Mouse (Mus musculus): ENCODE measurements around the gene Ccdc88b.
"Not testable (repeated sequence)": the region's sequence is repeated elsewhere in the genome, so short reads cannot be mapped to it uniquely, and the experiment has no call there.

The Ccdc88b gene

DNA sequence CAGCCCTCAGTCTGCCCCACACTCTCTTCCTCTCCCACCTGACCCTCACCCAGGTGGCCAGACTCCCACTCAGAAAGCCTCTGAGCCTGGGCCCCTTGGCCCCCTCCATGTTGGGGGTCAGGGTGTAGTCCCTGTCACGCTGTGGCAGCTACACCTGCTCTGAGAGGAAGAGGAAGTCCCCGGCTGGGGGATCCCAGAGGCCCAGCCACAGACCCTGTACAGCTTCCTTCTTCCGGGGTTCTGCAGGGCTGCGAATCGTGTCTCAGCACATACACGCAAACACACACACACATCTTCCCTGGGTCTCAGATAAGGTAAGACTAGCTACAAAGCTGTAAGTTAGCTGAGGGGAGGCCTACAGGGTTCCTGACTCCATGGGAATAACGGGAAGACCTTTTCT is at the start of gene Ccdc88b:
Gene Ccdc88b, minus strand, starts transcription at position 181 of the 400 bp plus-strand sequence.
- no peak for DNase-seq (ENCODE audit: extremely low read depth, insufficient read length, low spot score)

DNA sequence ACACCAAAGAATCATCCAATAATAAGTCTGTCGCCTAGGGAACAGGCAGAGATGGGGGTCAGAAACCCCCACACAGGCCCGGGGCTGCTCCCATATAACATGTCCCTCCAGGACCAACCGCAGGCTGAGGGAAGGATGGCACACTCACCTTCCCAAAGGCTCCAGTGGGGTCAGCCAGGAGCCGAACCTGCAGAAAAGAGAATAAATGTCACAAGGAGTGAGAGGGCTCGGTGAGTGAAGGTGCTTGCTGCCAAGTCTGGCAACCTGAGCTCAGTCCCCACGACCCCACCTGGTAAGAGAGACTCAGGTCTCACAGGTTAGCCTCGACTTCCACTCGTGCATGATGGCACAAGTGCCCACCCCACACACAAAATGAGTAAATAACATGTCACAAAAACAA is 49.1 kb upstream of the Ccdc88b start:
- no peak for DNase-seq (ENCODE audit: extremely low read depth, insufficient read length, low spot score)

DNA sequence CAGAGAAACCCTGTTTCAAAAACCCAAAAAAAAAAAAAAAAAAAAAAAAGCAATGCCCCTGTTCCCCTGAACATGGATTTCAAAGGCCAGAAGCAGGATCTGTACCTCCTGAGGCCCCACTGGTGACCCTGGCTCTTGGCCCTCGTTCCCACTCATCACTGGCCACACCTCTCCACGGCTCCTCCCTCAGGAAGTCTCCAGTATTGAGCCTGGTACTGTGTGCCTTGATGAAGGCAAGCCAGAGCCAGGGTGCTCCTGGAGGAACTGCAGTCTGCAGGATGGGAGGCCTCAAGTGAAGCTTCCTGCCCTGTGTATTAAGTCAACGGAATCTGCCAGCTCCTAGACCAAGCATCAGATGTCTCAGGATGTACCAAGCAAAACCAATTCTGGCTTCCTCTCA is 48.2 kb upstream of the Ccdc88b start:
- DNase-seq (ENCODE audit: extremely low read depth, insufficient read length, low spot score): no peak

DNA sequence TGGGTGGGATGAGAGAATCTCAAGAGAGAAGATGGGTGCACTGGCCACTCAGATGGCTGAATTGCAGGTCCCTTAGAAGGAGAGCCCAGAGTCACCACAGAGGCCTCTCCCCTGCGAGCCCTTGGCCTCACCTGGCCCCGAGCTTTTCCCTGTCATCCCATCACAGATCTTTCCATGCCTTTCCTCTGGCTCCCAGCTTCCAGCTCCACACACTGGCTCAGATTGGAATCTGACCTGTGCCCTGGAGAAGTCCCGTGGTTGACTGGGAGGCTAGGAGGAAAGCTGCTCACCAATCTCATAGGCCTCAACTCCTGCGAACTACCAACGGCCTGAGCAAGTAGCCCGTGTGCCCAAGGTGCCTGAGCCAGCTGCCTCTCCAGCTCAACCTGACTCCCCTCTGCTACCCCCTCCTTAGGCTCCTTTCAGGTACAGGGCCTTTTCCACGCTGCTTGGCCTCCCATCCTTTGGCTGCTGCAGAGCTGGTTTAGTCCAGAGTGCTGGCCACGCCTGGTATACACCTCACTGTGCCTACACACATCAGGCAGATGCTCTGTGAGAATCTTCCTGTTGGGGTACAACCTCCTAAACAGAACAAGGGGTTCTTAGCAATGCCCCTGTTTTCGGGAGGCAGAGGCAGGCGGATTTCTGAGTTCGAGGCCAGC is 47.6 kb upstream of the Ccdc88b start:
- DNase-seq (ENCODE audit: extremely low read depth, insufficient read length, low spot score): no peak

DNA sequence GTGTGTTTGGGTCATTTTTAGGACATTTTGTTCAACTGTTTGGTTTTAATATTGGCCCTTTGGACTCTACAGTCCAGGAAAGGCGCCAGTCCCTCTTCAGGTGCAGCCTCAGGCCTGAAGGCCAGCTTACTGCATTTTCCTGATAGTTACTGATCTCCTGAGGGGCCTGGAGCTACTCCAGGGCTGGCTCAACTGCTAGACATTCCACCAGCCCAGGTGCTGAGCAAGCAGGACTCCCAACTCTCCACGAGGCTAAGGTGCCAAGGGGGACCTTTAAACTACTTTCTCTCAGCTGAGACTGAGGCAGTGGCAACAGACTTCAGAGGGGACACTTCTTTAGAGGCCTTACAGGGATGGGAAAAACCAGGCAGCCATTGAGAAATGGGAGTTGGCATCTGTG is 46.8 kb upstream of the Ccdc88b start:
- no peak for DNase-seq (ENCODE audit: extremely low read depth, insufficient read length, low spot score)

DNA sequence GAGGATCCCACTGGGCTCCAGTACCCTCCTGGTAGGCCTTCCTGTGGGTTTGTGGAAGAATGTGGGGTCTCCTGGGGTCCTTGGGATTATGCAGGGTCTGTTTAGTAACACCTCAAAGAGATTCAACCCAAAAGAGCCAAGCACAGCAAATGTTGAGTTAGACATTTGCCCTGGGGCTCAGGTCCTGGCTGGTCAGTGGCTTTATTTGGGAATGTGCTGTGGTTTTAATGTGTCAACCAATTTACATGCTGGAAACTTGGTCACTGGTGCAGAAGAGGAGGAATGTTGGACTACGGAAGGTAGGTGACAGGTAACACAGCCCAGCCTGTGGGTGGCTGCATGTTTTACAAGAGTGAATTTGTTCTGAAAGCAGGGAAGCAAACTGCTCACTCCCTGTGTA is 45.0 kb upstream of the Ccdc88b start:
- DNase-seq (ENCODE audit: extremely low read depth, insufficient read length, low spot score): no peak

DNA sequence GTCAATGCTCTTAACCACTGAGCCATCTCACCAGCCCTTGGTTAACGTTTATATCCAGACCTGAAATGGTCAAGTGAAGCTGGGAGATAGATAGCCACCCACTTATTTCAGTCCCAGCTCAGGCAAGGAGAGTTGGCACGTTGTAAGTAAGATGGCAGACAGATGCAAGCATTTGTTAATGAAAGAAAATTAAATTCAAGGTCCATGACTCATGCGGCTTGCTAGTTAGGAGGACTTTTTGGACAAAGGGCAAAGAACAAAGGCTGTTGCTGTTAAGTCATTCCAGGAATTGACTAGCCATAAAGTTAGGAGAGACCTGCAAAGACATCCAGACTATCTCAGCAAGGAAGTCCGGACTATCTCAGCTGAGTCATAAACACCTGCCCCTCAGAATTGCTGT is 41.6 kb upstream of the Ccdc88b start:
- DNase-seq (ENCODE audit: extremely low read depth, insufficient read length, low spot score): no peak

DNA sequence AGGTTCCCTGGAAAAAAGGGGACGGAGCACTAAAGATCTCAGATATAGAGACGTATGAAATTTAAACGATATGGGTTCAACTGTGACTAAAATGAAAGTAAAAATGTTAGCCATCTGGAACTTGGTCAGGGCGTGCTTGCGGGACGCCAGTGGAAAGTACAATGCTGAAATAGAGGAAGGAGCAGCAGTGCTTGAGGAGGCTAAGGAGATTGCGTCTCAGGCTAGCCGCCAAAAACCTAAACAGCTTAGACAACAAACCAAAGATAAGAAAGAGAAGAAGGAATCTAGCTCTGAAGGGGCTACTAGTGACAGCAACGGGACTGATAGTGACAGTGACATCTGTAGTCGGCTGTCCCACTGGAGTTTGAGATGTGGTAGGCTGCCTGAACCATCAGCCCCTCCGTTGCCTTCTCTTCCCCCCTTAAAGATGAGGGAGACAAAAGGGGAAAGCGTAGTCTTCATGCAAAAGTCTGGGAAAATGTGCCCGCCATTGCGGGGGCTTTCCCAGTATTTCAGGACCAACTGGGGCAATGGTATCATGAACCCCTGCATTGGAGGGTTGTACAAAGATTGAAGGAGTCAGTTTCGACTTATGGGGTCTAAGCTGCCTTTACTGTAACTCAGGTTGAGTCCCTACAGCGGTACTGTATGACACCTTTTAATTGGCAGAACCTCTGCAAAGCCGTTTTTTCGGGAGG is 37.7 kb upstream of the Ccdc88b start:
- DNase-seq (ENCODE audit: extremely low read depth, insufficient read length, low spot score): not testable (repeated sequence)

DNA sequence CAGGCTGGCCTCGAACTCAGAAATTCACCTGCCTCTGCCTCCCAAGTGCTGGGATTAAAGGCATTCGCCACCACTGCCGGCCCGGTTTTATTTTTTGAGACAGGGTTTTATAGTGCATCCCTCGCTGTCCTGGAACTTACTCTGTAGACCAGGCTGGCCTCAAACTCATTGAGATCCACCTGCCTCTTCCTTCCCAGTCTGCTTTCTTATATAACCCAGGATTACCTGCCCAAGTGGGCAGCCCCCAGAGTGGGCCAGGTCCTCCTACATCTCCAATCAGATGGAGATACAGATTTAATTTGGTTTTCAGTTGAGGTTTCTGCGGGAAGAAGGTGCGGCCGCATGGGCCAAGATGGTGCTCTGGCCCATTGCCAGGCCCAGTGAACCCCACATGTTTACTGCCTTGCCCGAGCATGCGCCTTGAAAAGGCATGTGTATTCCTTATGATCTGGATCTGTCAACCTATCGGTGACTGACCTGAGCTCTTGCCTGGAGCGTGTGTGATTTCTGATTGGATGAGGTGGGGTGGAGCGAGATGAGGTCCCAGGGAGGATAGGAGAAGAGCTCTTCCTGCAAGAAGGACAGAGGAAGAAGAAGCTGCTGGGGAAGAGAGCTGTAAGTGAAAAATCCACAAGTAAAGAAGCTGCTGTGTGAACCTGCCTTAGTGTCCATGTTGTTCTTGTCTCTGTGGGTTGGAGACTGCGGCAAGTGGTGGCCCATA is 35.9 kb upstream of the Ccdc88b start:
- no peak for DNase-seq (ENCODE audit: extremely low read depth, insufficient read length, low spot score)

DNA sequence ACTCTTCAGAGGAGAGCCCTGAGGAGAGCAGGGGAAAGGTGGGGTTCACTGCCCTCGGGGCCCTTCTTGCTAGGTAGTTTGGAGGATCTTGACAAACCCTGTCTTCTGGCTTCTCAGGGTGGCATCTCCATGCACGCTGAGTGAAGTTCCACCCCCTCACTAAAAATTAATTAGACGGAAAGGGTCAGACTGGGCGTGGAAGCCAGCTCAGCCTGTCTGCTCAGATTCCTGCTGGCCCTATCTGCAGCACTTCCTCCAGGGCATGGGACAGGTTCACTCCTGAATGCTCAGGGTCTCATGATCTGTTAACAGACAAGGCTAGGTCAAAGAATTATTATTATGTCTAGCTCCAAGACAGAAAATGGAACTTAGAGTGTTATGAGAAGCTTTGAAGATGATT is 34.5 kb upstream of the Ccdc88b start:
- DNase-seq (ENCODE audit: extremely low read depth, insufficient read length, low spot score): no peak

DNA sequence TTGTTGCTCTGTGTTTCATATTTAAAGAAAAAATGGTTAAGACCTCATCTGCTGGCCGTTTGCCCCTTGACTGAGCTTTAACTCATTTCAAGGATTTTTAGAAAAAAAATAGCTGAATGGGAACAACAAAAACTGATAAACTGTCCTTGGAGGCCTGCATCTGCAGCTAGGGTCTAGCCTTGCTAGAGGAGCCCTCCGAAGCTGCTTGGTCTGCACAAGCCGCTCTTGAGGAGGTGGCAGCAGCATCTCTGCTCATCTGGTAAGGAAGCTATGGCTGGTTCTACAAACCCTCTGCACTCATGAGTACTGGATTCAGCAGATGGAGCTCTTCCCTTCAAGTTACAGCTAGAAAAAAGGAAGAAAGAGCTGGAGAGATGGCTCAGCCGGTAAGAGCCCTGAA is 20.0 kb upstream of the Ccdc88b start:
- DNase-seq (ENCODE audit: extremely low read depth, insufficient read length, low spot score): no peak

DNA sequence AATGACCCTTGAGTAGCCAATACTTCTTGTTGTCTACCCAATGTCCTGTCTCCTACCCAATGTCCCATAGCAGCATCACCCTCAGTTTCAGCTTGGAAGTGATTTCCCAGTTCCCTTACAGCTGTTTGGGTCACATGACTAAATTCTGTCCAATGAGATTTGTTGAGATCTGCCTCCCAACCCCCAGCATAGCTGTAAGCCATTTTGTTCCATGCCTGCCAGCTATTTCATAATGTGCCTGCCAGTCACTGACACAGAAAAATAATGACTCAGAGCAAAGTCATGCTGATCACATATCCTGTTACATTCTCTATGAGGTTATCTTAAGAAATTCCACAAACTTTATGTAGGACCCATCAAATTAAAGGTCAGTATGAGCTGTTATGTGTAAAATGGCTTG is 18.8 kb upstream of the Ccdc88b start:
- DNase-seq (ENCODE audit: extremely low read depth, insufficient read length, low spot score): peak; percentile 63

DNA sequence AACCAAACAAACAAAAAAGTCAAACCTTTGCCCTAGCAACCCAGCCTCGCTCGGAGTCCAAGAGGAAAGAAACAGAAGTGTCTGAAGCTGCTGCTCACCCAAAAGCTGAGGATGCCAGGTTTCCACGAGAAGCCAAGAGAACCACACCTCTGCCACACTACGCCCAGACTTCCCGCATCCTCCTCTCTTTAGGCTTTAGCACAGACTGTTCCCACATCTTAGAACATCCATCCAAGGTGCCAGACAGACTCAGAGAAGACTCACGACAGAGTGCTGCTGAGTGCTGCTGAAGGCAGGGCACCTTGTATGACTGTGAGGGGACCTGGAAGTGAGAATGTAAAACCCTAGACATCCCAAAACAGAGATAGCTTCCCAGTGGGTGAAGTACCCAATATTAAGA is 17.8 kb upstream of the Ccdc88b start:
- DNase-seq (ENCODE audit: extremely low read depth, insufficient read length, low spot score): no peak

DNA sequence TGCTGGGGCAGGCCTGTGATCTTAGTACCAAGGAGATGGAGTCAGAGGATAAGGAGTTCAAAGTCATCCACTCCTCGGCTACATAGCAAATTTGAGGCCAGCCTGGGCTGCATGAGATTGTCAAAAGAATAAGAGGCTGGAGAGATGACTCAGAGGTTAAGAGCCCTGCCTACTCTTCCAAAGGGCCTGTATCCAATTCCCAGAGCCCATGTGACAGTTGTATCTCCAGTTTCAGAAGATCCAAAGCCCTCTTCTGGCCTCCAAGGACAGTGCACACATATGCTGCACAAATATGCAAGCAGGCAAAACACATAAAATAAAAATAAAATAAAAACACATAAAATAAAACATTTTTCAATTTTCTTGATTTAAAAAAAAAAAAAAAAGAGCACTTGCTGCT is 16.2 kb upstream of the Ccdc88b start:
- DNase-seq (ENCODE audit: extremely low read depth, insufficient read length, low spot score): peak; percentile 36

DNA sequence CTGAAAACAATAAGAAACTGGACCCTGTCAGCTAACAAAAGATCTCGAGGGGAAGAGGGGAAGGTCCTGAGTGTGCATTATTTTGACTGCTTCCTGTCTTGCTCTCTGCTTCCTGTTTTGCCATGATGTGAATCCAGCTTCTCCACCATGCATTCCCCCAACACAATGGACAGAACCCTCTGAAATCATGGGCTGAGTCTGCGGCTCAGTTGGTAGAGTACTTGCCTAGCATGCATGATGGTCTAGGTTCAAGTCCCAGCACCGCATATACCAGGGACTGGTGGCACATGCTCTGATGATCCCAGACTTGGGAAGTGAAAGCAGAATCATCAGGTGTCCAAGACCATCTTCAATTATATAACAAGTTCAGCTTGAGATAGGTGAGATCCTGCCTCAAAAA is 14.7 kb upstream of the Ccdc88b start:
- DNase-seq (ENCODE audit: extremely low read depth, insufficient read length, low spot score): no peak

DNA sequence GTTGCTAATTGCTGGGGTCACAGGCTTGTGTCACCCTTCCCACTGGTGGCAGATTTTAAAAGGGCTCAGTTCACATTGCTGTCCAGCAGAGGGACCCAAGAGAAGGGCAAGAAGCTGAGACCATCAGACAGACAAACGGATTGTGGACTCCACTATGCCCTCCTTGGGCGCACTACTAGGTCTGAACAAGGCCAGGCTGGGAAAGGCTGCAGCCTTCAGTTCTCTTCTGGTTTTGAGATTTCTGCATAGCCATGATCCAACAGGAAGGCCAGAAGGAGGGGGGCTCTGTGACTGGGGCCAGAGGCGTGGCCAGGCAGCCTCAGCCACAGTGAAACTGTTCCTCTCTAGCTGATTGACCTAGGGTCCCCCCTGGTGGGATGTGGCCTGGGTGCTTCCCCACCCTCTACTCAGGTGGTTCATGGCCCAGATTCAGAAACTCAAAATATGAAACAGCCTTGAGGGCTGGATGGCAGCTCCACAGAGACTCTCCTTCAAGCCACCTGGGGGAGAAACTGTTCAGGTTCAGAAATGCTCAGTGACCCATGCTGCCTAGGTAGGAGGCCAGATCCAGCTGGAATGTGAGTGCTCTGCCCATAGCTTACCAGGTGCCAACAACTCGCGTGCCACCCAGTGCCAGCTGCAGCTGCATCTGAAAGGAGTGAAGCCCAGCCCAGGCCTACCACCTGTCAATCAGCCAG is 13.7 kb upstream of the Ccdc88b start:
- peak; percentile 40 for DNase-seq (ENCODE audit: extremely low read depth, insufficient read length, low spot score)

DNA sequence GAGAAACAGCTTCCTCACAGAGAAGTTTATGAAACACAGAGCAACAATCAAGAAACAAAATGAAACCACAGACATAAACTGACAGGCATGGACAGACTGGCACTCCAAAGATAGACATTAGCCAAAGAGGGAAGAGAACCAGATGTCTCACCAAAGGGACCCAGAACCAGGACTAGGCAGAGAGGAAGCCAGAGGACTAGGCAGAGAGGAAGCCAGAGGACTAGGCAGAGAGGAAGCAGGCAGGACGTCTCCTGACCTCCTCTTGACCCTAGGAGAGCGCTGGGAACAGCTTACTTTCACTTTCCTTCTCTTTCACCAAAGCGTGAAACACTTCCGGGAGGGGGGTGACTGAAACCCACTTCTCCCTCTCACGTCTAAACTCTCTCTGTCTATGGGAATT is 11.3 kb upstream of the Ccdc88b start:
- peak; percentile 40 for DNase-seq (ENCODE audit: extremely low read depth, insufficient read length, low spot score)

DNA sequence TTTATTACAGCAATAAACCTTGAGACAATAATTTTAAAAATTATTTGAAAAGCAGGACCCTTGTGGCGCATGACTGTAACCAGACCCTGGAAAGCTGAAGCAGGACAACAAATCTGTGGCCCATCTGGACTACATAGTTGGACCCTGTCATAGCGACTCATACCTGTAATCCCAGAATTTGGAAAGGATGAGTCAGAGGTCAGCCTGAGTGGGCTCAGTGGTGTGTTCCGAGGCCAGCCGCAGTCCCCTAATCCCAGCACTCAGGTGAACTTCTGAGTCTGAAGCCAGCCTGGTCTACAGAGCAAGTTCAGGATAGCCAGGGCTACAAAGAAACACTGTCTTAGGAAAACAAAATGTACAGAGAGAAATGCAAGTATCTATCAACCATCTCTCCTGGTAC is 3.4 kb upstream of the Ccdc88b start:
- DNase-seq (ENCODE audit: extremely low read depth, insufficient read length, low spot score): no peak

DNA sequence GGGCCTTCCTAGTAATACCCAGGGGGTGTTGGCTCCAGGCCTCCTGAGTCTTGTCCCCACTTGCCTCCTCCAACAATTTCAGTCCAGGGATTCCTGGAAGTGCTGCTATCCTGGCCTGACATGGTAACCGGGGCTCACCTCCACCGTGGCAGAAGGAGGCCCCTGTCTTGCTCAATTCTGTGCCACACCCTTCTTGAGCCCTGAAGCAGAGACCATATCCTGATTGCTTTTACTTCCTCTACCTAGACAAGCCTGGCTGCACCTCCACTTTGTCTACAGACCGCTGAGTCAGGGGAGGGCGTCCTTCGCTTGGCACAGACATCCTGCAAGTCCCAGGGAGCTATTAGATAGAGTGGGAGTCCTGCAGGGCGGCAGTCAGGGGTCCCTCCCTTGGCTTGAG is 2.7 kb upstream of the Ccdc88b start:
- no peak for DNase-seq (ENCODE audit: extremely low read depth, insufficient read length, low spot score)

DNA sequence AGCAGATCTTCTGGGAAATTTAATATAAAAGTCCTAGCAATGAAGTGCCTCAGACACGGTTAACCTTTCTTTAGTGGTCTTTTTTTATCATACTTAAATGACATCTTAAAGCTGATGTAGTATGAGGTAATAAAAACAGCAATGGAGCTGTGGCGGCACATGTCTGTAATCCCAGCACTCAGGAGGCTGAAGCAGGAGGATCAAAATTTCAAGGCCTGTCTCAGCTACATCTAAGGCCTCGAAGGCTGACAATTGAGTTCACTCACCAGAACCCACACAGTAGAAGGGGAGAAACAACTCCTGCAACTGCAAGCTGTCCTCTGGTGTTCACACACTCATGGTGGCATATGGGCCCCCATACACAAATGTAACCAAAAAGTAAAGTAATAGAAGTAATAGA is 2.0 kb upstream of the Ccdc88b start:
- DNase-seq (ENCODE audit: extremely low read depth, insufficient read length, low spot score): no peak

DNA sequence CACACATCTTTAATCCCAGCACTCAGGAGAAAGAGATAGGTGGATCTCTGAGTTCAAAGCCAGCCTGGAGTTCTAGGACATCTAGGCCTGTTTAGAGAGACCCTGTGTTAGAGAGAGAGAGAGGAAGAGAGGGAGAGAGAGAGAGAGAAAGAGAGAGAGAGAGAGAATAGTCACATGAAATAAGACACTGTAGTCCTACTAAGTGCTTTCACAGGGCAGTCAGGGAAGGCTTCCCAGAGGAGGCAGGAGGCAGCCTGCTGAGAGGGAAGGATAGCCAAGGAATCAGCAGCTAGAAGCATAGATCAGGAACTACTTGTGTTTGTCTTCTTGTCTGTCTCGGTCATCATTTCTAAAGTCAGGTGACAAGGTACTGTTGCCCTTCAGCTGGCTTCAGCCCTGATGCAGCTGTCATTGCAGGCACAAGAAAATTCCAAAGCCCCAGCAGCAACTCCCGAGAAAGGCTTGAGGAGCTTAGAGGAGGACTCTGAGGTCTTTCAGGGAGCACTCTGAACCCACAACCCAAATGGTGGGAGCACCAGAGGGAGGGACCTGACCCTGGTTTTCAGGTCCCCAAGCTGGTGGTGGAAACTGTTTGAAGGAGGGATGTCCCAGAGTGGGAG is 1.1 kb upstream of the Ccdc88b start:
- DNase-seq (ENCODE audit: extremely low read depth, insufficient read length, low spot score): no peak
